In the genomic region with DNA sequence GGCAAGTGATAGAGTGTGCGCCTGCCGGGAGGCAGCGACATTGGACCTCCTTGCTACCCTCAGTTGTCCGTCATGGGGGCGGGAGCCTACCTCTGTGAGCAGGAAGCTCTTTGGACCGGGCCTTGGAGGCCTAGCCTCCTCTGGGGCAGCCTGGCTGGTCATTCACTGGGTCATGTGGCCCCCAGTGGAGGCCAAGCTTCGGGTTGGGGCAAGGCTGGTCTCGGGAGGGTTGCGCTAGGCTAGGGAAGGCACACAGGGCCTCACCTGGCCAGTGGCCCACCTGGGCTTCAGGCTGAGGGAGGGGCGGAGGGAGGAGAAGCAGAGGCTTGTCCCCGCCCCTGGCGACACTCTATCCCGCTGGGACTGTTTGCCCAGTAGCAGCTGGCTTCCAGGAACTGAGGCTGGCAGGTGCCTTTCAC, we compare ENCODE assay signal across 13 mouse cellular contexts. TPM values are rescaled to one million over a fixed set of nuclear protein-coding genes. Genes with fewer than 3 reads are reported as not detected.
DNase-seq lines count a peak whose midpoint lies in the region; ATAC-seq and TF ChIP-seq lines count a peak whose summit lies in the region.
"Had no signal": no experiment of that assay in that cellular context is flagged by ENCODE, and none has a peak within 500 bp of the region (broad histone marks: within the 10 kb centered on the region; RNA-seq: fewer than 3 reads in every experiment).

No protein-coding gene starts in this region.

- H3K4me2 ChIP-seq in hindbrain, embryonic 11.5 days (replicated peaks; ENCODE audit: low read depth, low read length): no peak overlapping the region
- peak overlapping the region; percentile 62 for H3K4me2 ChIP-seq in intestine, postnatal 0 days (replicated peaks; ENCODE audit: low read depth)
- no peak overlapping the region for H3K4me2 ChIP-seq in limb, embryonic 15.5 days

- DNase-seq in hindbrain, embryonic 10.5 days (ENCODE audit: low spot score): no peak
- DNase-seq in hindbrain, embryonic 11.5 days (ENCODE audit: low spot score): no peak
- DNase-seq in thymus, adult 2 months: no peak
- DNase-seq in adrenal gland, postnatal 4 days (ENCODE audit: low spot score in 2 of 2): no peak
- DNase-seq in gastrocnemius, postnatal 4 days (ENCODE audit: low spot score in 2 of 2): no peak
- DNase-seq: heart, adult 2 months had no signal

- no peaks in the 10 kb centered on the region for H3K36me3 ChIP-seq in hindbrain, embryonic 10.5 days
- no peaks in the 10 kb centered on the region for H3K36me3 ChIP-seq in hindbrain, embryonic 11.5 days (ENCODE audit: control insufficient read depth, insufficient read depth, low read length)
- H3K36me3 ChIP-seq in intestine, postnatal 0 days (ENCODE audit: control insufficient read depth, insufficient read depth): no peaks in the 10 kb centered on the region; the same call in 1 of the 2 replicates
- H3K36me3 ChIP-seq in limb, embryonic 15.5 days: no peaks in the 10 kb centered on the region
- peaks cover 9% of the 10 kb centered on the region for H3K36me3 ChIP-seq in small intestine, adult 2 months (ENCODE audit: control insufficient read depth, insufficient read depth, low read length)
- no peaks in the 10 kb centered on the region for H3K36me3 ChIP-seq in thymus, adult 2 months (ENCODE audit: control insufficient read depth, insufficient read depth, low read length)

- TF ChIP-seq CTCF in intestine, postnatal 0 days (IDR thresholded peaks at IDR 0.05; ENCODE audit: low read depth): no peak
- no peak for TF ChIP-seq CTCF in small intestine, adult 2 months (IDR thresholded peaks at IDR 0.05; ENCODE audit: extremely low read depth, insufficient read length, insufficient replicate concordance, low read depth, low read length)
- TF ChIP-seq CTCF in thymus, adult 2 months (IDR thresholded peaks at IDR 0.05; ENCODE audit: borderline replicate concordance, control insufficient read depth, extremely low read depth, insufficient read depth, low read length, poor library complexity): no peak

- TF ChIP-seq POLR2A in small intestine, adult 2 months (IDR thresholded peaks at IDR 0.05; ENCODE audit: low read depth, low read length): no peak; the same call in 1 of the 2 replicates
- no peak for TF ChIP-seq POLR2A in thymus, adult 2 months (IDR thresholded peaks at IDR 0.05; ENCODE audit: control insufficient read depth, extremely low read depth, insufficient read depth, low read length, poor library complexity)

- no peaks in the 10 kb centered on the region for H3K9me3 ChIP-seq in hindbrain, embryonic 10.5 days
- H3K9me3 ChIP-seq in hindbrain, embryonic 11.5 days (ENCODE audit: control insufficient read depth, low read length): no peaks in the 10 kb centered on the region
- no peaks in the 10 kb centered on the region for H3K9me3 ChIP-seq in intestine, postnatal 0 days (ENCODE audit: control insufficient read depth)
- H3K9me3 ChIP-seq in limb, embryonic 15.5 days: no peaks in the 10 kb centered on the region

- peaks cover 38% of the 10 kb centered on the region for H3K27me3 ChIP-seq in hindbrain, embryonic 10.5 days (ENCODE audit: insufficient read depth, poor library complexity, severe bottlenecking)
- peaks cover 16% of the 10 kb centered on the region for H3K27me3 ChIP-seq in hindbrain, embryonic 11.5 days (ENCODE audit: control insufficient read depth, insufficient read depth, low read length)
- H3K27me3 ChIP-seq in intestine, postnatal 0 days (replicated peaks; ENCODE audit: control insufficient read depth, insufficient read depth, low read length): no peaks in the 10 kb centered on the region; the same call in 1 of the 2 replicates
- H3K27me3 ChIP-seq in limb, embryonic 15.5 days: peaks cover 39% of the 10 kb centered on the region
- no peaks in the 10 kb centered on the region for H3K27me3 ChIP-seq in small intestine, adult 2 months (ENCODE audit: control insufficient read depth, insufficient read depth, low read length)
- no peaks in the 10 kb centered on the region for H3K27me3 ChIP-seq in thymus, adult 2 months (ENCODE audit: control insufficient read depth, insufficient read depth, low read length)

- ATAC-seq in hindbrain, embryonic 11.5 days (ENCODE audit: low FRiP score): no peak
- peak; percentile 73 for ATAC-seq in intestine, postnatal 0 days
- no peak for ATAC-seq in limb, embryonic 15.5 days (ENCODE audit: insufficient number of reproducible peaks, low FRiP score, low TSS enrichment, low read depth)

- no peak overlapping the region for H3K9ac ChIP-seq in hindbrain, embryonic 11.5 days (ENCODE audit: low read depth, low read length)
- peak overlapping the region; percentile 40 for H3K9ac ChIP-seq in intestine, postnatal 0 days (ENCODE audit: low read depth, low read length)
- H3K9ac ChIP-seq in limb, embryonic 15.5 days: no peak overlapping the region

- H3K4me1 ChIP-seq in hindbrain, embryonic 10.5 days (replicated peaks): peaks cover 13% of the 10 kb centered on the region
- H3K4me1 ChIP-seq in hindbrain, embryonic 11.5 days (replicated peaks; ENCODE audit: control insufficient read depth, insufficient read depth, low read length): no peaks in the 10 kb centered on the region
- 0 out of 2 replicates have a peak, but pooled peaks cover 4% of the 10 kb centered on the region for H3K4me1 ChIP-seq in intestine, postnatal 0 days (replicated peaks; ENCODE audit: control insufficient read depth, insufficient read depth, low read length)
- H3K4me1 ChIP-seq in limb, embryonic 15.5 days: no peaks in the 10 kb centered on the region
- H3K4me1 ChIP-seq in small intestine, adult 2 months (ENCODE audit: control insufficient read depth, insufficient read depth, insufficient read length, low read length): peaks cover 44% of the 10 kb centered on the region
- H3K4me1 ChIP-seq in thymus, adult 2 months (replicated peaks; ENCODE audit: control insufficient read depth, insufficient read depth, low read length): no peaks in the 10 kb centered on the region

- 7% methylated on average over 13 of the region's 13 CpGs for WGBS in hindbrain, embryonic 10.5 days
- WGBS in hindbrain, embryonic 11.5 days: 12% methylated on average over 11 of the region's 13 CpGs
- WGBS in intestine, postnatal 0 days: 3% methylated on average over 13 of the region's 13 CpGs
- 10% methylated on average over 13 of the region's 13 CpGs for WGBS in limb, embryonic 15.5 days
- WGBS in small intestine, adult 2 months: 10% methylated on average over 13 of the region's 13 CpGs
- 56% methylated on average over 13 of the region's 13 CpGs for WGBS in thymus, adult 2 months

- peak overlapping the region; percentile 34; the same call in 1 of the 2 replicates for H3K4me3 ChIP-seq in hindbrain, embryonic 10.5 days
- H3K4me3 ChIP-seq in hindbrain, embryonic 11.5 days (ENCODE audit: low read depth, low read length): no peak overlapping the region
- H3K4me3 ChIP-seq in intestine, postnatal 0 days (ENCODE audit: low read depth, low read length): peak overlapping the region; percentile 31
- H3K4me3 ChIP-seq in limb, embryonic 15.5 days: 0 out of 2 replicates have a peak overlapping the region, but pooled peaks have one; percentile 9
- peak overlapping the region; percentile 81 for H3K4me3 ChIP-seq in small intestine, adult 2 months (ENCODE audit: low read depth, low read length)
- no peak overlapping the region for H3K4me3 ChIP-seq in thymus, adult 2 months (ENCODE audit: control insufficient read depth, insufficient read depth, low read length)
- H3K4me3 ChIP-seq: heart, adult 2 months; myocyte had no signal

- H3K27ac ChIP-seq in hindbrain, embryonic 10.5 days: peak overlapping the region; percentile 59
- H3K27ac ChIP-seq in hindbrain, embryonic 11.5 days (ENCODE audit: low read depth, low read length): no peak overlapping the region
- H3K27ac ChIP-seq in intestine, postnatal 0 days (ENCODE audit: low read depth, low read length): peak overlapping the region; percentile 79
- no peak overlapping the region for H3K27ac ChIP-seq in limb, embryonic 15.5 days
- peak overlapping the region; percentile 91 for H3K27ac ChIP-seq in small intestine, adult 2 months (ENCODE audit: insufficient read depth, low read depth, low read length)
- H3K27ac ChIP-seq in thymus, adult 2 months (ENCODE audit: control insufficient read depth, insufficient read depth, low read length): no peak overlapping the region
- H3K27ac ChIP-seq: heart, adult 2 months had no signal

RNA-seq across cellular contexts. Expression of a gene that starts 5.7 kb away (rescaled TPM):
- 1.5 and 1.8 TPM in 2 replicates for polyA plus RNA-seq in hindbrain, embryonic 10.5 days (2016; fragmentation: Nextera tagmentation; extraction: Ambion mirVana)
- 1.1 and 1.2 TPM in 2 replicates for polyA plus RNA-seq in hindbrain, embryonic 11.5 days (2014; fragmentation: Nextera tagmentation; extraction: Ambion mirVana)
- polyA plus RNA-seq in intestine, postnatal 0 days (2015; fragmentation: Nextera tagmentation; extraction: Ambion mirVana): 197 and 218 TPM in 2 replicates
- polyA plus RNA-seq in limb, embryonic 15.5 days (2015; fragmentation: Nextera tagmentation; extraction: Ambion mirVana): 11.1 and 12.0 TPM in 2 replicates
- polyA plus RNA-seq in small intestine, adult 2 months (2012; rRNA removed): 277 and 416 TPM in 2 replicates
- 6.1 and 7.6 TPM in 2 replicates for polyA plus RNA-seq in thymus, adult 2 months (2012; rRNA removed)
- 1 to 10 TPM; 1.5 to 3.9 TPM for total RNA-seq in adrenal gland, postnatal 4 days (2021)
- total RNA-seq in gastrocnemius, postnatal 4 days (2021): under 1 TPM in 1 of 2 experiments, not detected in 1; 0.21 TPM

RNA-seq across cellular contexts. Expression of a gene that starts 12.2 kb away (rescaled TPM):
- polyA plus RNA-seq in hindbrain, embryonic 10.5 days (2016; fragmentation: Nextera tagmentation; extraction: Ambion mirVana): not detected in 2 replicates
- polyA plus RNA-seq in hindbrain, embryonic 11.5 days (2014; fragmentation: Nextera tagmentation; extraction: Ambion mirVana): not detected in 2 replicates
- polyA plus RNA-seq in intestine, postnatal 0 days (2015; fragmentation: Nextera tagmentation; extraction: Ambion mirVana): not detected in 2 replicates
- polyA plus RNA-seq in limb, embryonic 15.5 days (2015; fragmentation: Nextera tagmentation; extraction: Ambion mirVana): not detected in 2 replicates
- 0.28 TPM in 1 of 2 replicates, not detected in the other for polyA plus RNA-seq in small intestine, adult 2 months (2012; rRNA removed)
- not detected in 2 replicates for polyA plus RNA-seq in thymus, adult 2 months (2012; rRNA removed)
- not detected for total RNA-seq in adrenal gland, postnatal 4 days (2021)
- not detected for total RNA-seq in gastrocnemius, postnatal 4 days (2021)
- total RNA-seq: adrenal gland, adult 18-20 months; heart, adult 2 months; layer of hippocampus, postnatal 14 days had no signal
- polyA plus RNA-seq: heart, adult 2 months; myocyte; spleen, adult 2 months had no signal

RNA-seq across cellular contexts. Expression of a gene that starts 12.7 kb away (rescaled TPM):
- 97.5 and 97.7 TPM in 2 replicates for polyA plus RNA-seq in hindbrain, embryonic 10.5 days (2016; fragmentation: Nextera tagmentation; extraction: Ambion mirVana)
- polyA plus RNA-seq in hindbrain, embryonic 11.5 days (2014; fragmentation: Nextera tagmentation; extraction: Ambion mirVana): 74.5 and 77.3 TPM in 2 replicates
- 33.9 and 34.4 TPM in 2 replicates for polyA plus RNA-seq in intestine, postnatal 0 days (2015; fragmentation: Nextera tagmentation; extraction: Ambion mirVana)
- 61.2 and 68.5 TPM in 2 replicates for polyA plus RNA-seq in limb, embryonic 15.5 days (2015; fragmentation: Nextera tagmentation; extraction: Ambion mirVana)
- polyA plus RNA-seq in small intestine, adult 2 months (2012; rRNA removed): 18.2 and 20.9 TPM in 2 replicates
- 43.9 and 51.6 TPM in 2 replicates for polyA plus RNA-seq in thymus, adult 2 months (2012; rRNA removed)
- 10 to 100 TPM; 19.7 to 22.2 TPM for total RNA-seq in adrenal gland, postnatal 4 days (2021)
- 10 to 100 TPM; 14.6 to 18.5 TPM for total RNA-seq in gastrocnemius, postnatal 4 days (2021)

RNA-seq across cellular contexts. Expression of a gene that starts 22.7 kb away (rescaled TPM):
- polyA plus RNA-seq in hindbrain, embryonic 10.5 days (2016; fragmentation: Nextera tagmentation; extraction: Ambion mirVana): 9.9 and 10.1 TPM in 2 replicates
- 5.2 and 6.3 TPM in 2 replicates for polyA plus RNA-seq in hindbrain, embryonic 11.5 days (2014; fragmentation: Nextera tagmentation; extraction: Ambion mirVana)
- polyA plus RNA-seq in intestine, postnatal 0 days (2015; fragmentation: Nextera tagmentation; extraction: Ambion mirVana): 23.1 and 25.5 TPM in 2 replicates
- polyA plus RNA-seq in limb, embryonic 15.5 days (2015; fragmentation: Nextera tagmentation; extraction: Ambion mirVana): 11.9 and 12.5 TPM in 2 replicates
- 27.1 and 70.9 TPM in 2 replicates for polyA plus RNA-seq in small intestine, adult 2 months (2012; rRNA removed)
- 43.9 and 44.2 TPM in 2 replicates for polyA plus RNA-seq in thymus, adult 2 months (2012; rRNA removed)
- total RNA-seq in adrenal gland, postnatal 4 days (2021): 10 to 100 TPM; 21.9 to 23.2 TPM
- total RNA-seq in gastrocnemius, postnatal 4 days (2021): 10 to 100 TPM in 1 of 2 experiments, 1 to 10 TPM in 1; 8.9 to 11.7 TPM

RNA-seq across cellular contexts. Expression of a gene that starts 38.5 kb away (rescaled TPM):
- 34.8 and 39.0 TPM in 2 replicates for polyA plus RNA-seq in hindbrain, embryonic 10.5 days (2016; fragmentation: Nextera tagmentation; extraction: Ambion mirVana)
- 26.3 and 28.3 TPM in 2 replicates for polyA plus RNA-seq in hindbrain, embryonic 11.5 days (2014; fragmentation: Nextera tagmentation; extraction: Ambion mirVana)
- polyA plus RNA-seq in intestine, postnatal 0 days (2015; fragmentation: Nextera tagmentation; extraction: Ambion mirVana): 9.9 and 12.7 TPM in 2 replicates
- polyA plus RNA-seq in limb, embryonic 15.5 days (2015; fragmentation: Nextera tagmentation; extraction: Ambion mirVana): 21.2 and 21.5 TPM in 2 replicates
- polyA plus RNA-seq in small intestine, adult 2 months (2012; rRNA removed): 46.9 and 86.6 TPM in 2 replicates
- 214 and 251 TPM in 2 replicates for polyA plus RNA-seq in thymus, adult 2 months (2012; rRNA removed)
- 10 to 100 TPM; 52.8 to 65.7 TPM for total RNA-seq in adrenal gland, postnatal 4 days (2021)
- total RNA-seq in gastrocnemius, postnatal 4 days (2021): 10 to 100 TPM; 43.6 to 58.4 TPM

Comparison
In these comparisons a context has a peak if more than half of its experiments do, and no peak if none do; other contexts are left out.
1. H3K27ac ChIP-seq: peak in hindbrain, embryonic 10.5 days (single experiment), intestine, postnatal 0 days (single experiment) and small intestine, adult 2 months (single experiment); none in hindbrain, embryonic 11.5 days (single experiment), limb, embryonic 15.5 days (single experiment) and thymus, adult 2 months (single experiment).
2. H3K4me3 ChIP-seq: peak in hindbrain, embryonic 10.5 days (single experiment), intestine, postnatal 0 days (single experiment), limb, embryonic 15.5 days (single experiment) and small intestine, adult 2 months (single experiment); none in hindbrain, embryonic 11.5 days (single experiment) and thymus, adult 2 months (single experiment).
3. RNA of a gene that starts 5.7 kb away (polyA plus RNA-seq): 277 to 416 TPM in small intestine, adult 2 months and 197 to 218 TPM in intestine, postnatal 0 days; 11.1 to 12.0 TPM in limb, embryonic 15.5 days, 6.1 to 7.6 TPM in thymus, adult 2 months, 1.5 to 1.8 TPM in hindbrain, embryonic 10.5 days and 1.1 to 1.2 TPM in hindbrain, embryonic 11.5 days; every median in the first group is over 10 times any median in the second.